Mouse (Mus musculus) stomach, embryonic 14.5 days (tissue): ENCODE measurements at regions not wholly inside any gene's neighbourhood (a gene's known extent, or its start where the extent isn't known, plus 50 kb on each side); places are given as distances from the start of the nearest gene placed in this dataset.

Experiments
- ATAC-seq: fragments of 200-750 bp; cut with Nextera tagmentation; 2 replicates; pipeline ENCODE4 v1.8.0; 2017; ENCODE audit warnings: low read depth, moderate TSS enrichment; ENCODE audit not compliant: insufficient number of reproducible peaks, insufficient read depth, low FRiP score
- H3K27ac ChIP-seq: fragments of 300-500 bp; sonication (generic); 2 replicates; pipeline ENCODE4 v1.5.1; 2014; ENCODE audit warnings: mild to moderate bottlenecking, low read length, moderate library complexity, mixed read lengths
- H3K27me3 ChIP-seq: fragments of 300-500 bp; sonication (generic); 2 replicates; pipeline ENCODE4 v1.6.1; 2014; ENCODE audit warnings: low read length, control low read depth, mixed read lengths; ENCODE audit not compliant: control insufficient read depth, insufficient read depth
- H3K36me3 ChIP-seq: fragments of 300-500 bp; sonication (generic); 2 replicates; pipeline ENCODE4 v1.6.1; 2014; ENCODE audit warnings: mild to moderate bottlenecking, control low read depth, low read length, moderate library complexity, mixed read lengths; ENCODE audit not compliant: control insufficient read depth, insufficient read depth
- H3K4me1 ChIP-seq: fragments of 300-500 bp; sonication (generic); 2 replicates; pipeline ENCODE4 v1.6.1; 2014; ENCODE audit warnings: low read length, control low read depth, mixed read lengths; ENCODE audit not compliant: control insufficient read depth, insufficient read depth
- H3K4me2 ChIP-seq: fragments of 300-500 bp; sonication (generic); replicated peaks from 2 replicates; pipeline ENCODE4 v1.6.1; 2014; ENCODE audit warnings: low read depth, low read length, control low read depth
- H3K4me3 ChIP-seq: fragments of 300-500 bp; sonication (generic); 2 replicates; pipeline ENCODE4 v1.5.1; 2014; ENCODE audit warnings: low read depth, low read length, control low read depth
- H3K9ac ChIP-seq: fragments of 300-500 bp; sonication (generic); replicated peaks from 2 replicates; pipeline ENCODE4 v1.6.1; 2014; ENCODE audit warnings: low read depth, mild to moderate bottlenecking, control low read depth, low read length, moderate library complexity, mixed read lengths
- H3K9me3 ChIP-seq: fragments of 300-500 bp; sonication (generic); 2 replicates; pipeline ENCODE4 v1.6.1; 2016; ENCODE audit warnings: low read depth, low read length, control low read depth; ENCODE audit not compliant: control insufficient read depth
- WGBS: fragments of 180-500 bp; shearing (Covaris S2); extraction: QIAGEN DNeasy Blood & Tissue Kit; methylation state at CpG from one replicate; pipeline ENCODE4 v1.1.7; 2014; 5-methylcytosine and 5-hydroxymethylcytosine counted together

GRCm38 (mm10) chr13:59886572-59886971 lies 63.6 kb upstream of the Tut7 start:
- ATAC-seq: no peak
- 0 out of 2 replicates have a peak, but pooled peaks cover 3% of the 10 kb centered on the region for H3K4me1 ChIP-seq
- no peak overlapping the region for H3K9ac ChIP-seq
- no peak overlapping the region for H3K4me2 ChIP-seq
- no peaks in the 10 kb centered on the region for H3K27me3 ChIP-seq
- no peak overlapping the region for H3K27ac ChIP-seq
- no peak overlapping the region for H3K4me3 ChIP-seq
- WGBS: 60% methylated on average over 3 of the region's 3 CpGs
- no peaks in the 10 kb centered on the region for H3K36me3 ChIP-seq
- H3K9me3 ChIP-seq: no peaks in the 10 kb centered on the region

- Histone ChIP-seq H3K4me1 (0 out of 2 replicates have a peak, but pooled peaks cover 3% of the 10 kb centered on the region), H3K27ac (peak overlapping the region; percentile 15; the same call in 1 of the 2 replicates), H3K4me3 (no peak overlapping the region), H3K9me3 (no peaks in the 10 kb centered on the region), H3K4me2 (peak overlapping the region; percentile 20; the same call in 1 of the 2 replicates), H3K27me3 (no peaks in the 10 kb centered on the region), H3K36me3 (no peaks in the 10 kb centered on the region), H3K9ac (no peak overlapping the region)
- ATAC-seq: no peak
- 33% methylated on average over 18 of the region's 19 CpGs for WGBS
Observed at GRCm38 (mm10) chr13:59881989-59882784, 59.2 kb upstream of the Tut7 start.

GRCm38 (mm10) chr13:59880055-59880454 lies 57.1 kb upstream of the Tut7 start:
- no peaks in the 10 kb centered on the region for H3K27me3 ChIP-seq
- H3K9ac ChIP-seq: no peak overlapping the region
- WGBS: 79% methylated on average over 3 of the region's 3 CpGs
- H3K27ac ChIP-seq: no peak overlapping the region
- H3K4me3 ChIP-seq: no peak overlapping the region
- peaks cover 8% of the 10 kb centered on the region; the same call in 1 of the 2 replicates for H3K4me1 ChIP-seq
- H3K4me2 ChIP-seq: no peak overlapping the region
- ATAC-seq: no peak
- no peaks in the 10 kb centered on the region for H3K36me3 ChIP-seq
- no peaks in the 10 kb centered on the region for H3K9me3 ChIP-seq

- Histone ChIP-seq H3K4me2 (no peak overlapping the region), H3K9me3 (no peaks in the 10 kb centered on the region), H3K9ac (no peak overlapping the region), H3K4me3 (no peak overlapping the region), H3K27ac (no peak overlapping the region), H3K36me3 (no peaks in the 10 kb centered on the region), H3K4me1 (peaks cover 5% of the 10 kb centered on the region; the same call in 1 of the 2 replicates), H3K27me3 (no peaks in the 10 kb centered on the region)
- ATAC-seq: no peak
- 22% methylated on average over 2 of the region's 2 CpGs for WGBS
Observed at GRCm38 (mm10) chr13:59875637-59876036, 52.7 kb upstream of the Tut7 start.

DNA sequence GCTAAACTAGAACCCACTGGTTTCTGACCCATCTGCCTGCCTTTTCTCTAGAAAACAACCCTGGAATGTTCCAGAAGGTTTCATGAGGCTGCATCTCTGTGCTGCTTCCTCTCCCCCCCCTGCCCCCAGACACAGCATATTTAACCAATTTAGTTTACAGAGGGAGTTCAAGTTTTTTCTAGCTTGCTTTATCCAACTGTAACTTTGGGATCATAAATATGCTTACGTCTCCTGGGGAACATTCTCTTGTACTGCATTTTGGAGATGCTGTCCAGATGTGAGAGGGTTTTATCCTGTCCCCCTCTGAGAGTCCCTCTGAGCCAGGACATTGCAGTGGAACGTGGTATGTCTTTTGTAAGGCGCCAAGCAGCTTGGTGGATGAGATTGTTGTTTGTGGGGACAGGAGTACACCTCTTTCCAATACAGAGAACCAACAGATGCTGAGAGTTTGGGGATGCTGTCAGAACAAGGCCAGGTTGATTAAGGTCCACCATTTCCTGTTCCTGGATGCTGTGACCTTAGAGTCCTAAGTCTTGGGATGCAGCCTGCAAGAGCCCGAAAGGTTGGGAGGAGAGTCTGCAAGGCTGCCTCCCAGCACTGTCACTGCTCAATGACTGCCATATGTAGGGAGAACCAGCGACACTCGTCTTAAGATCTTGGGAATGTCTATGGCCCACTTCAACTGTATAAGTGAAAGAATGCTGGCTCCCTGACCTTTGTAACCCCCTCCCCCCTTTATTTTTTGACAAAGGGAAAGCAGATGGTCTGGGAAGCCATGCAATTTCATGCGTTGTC lies 51.4 kb upstream of the Tut7 start:
- Histone ChIP-seq H3K4me2 (no peak overlapping the region), H3K27me3 (no peaks in the 10 kb centered on the region), H3K4me1 (peaks cover 5% of the 10 kb centered on the region; the same call in 1 of the 2 replicates), H3K9me3 (no peaks in the 10 kb centered on the region), H3K36me3 (no peaks in the 10 kb centered on the region), H3K4me3 (no peak overlapping the region), H3K27ac (no peak overlapping the region), H3K9ac (no peak overlapping the region)
- ATAC-seq: no peak
- WGBS: 59% methylated on average over 7 of the region's 7 CpGs
